Mouse (Mus musculus): ENCODE results near the gene Npas3. TPM values are rescaled to one million over a fixed set of nuclear protein-coding genes. Genes with fewer than 3 reads are reported as not detected.
A peak's percentile ranks its signal among the peaks of the same experiment; 100 is the strongest.

Gene Npas3
- total RNA-seq, 2 experiments from 2014 or later, result 0.22 TPM; not detected in 1

GRCm38 (mm10) chr12:53768392-53768791 lies 519.9 kb downstream of the Npas3 start:
- peak overlapping the region; percentile 62 for H3K4me3 ChIP-seq
- DNase-seq, result peak; percentile 62
- peak overlapping the region; percentile 57 for H3K27ac ChIP-seq
- intact Hi-C loops (cut with DNase I), result no loop called here
- TF ChIP-seq CTCF (IDR thresholded peaks at IDR 0.05), result no peak

GRCm38 (mm10) chr12:53771394-53771936 lies 523.0 kb downstream of the Npas3 start:
- intact Hi-C loops (cut with DNase I), result no loop called here
- no peak overlapping the region for H3K27ac ChIP-seq
- no peak for TF ChIP-seq CTCF (IDR thresholded peaks at IDR 0.05)
- no peak overlapping the region for H3K4me3 ChIP-seq
- DNase-seq, result no peak

- DNase-seq, result no peak
- TF ChIP-seq CTCF (IDR thresholded peaks at IDR 0.05), result no peak
- Histone ChIP-seq H3K4me3 (no peak overlapping the region), H3K27ac (no peak overlapping the region)
- intact Hi-C loops (cut with DNase I), result no loop called here
These were observed 533.5 kb downstream of the Npas3 start for GRCm38 (mm10) chr12:53781850-53782552.

- TF ChIP-seq CTCF (IDR thresholded peaks at IDR 0.05), result no peak
- intact Hi-C loops (cut with DNase I), result no loop called here
- no peak for DNase-seq
- no peak overlapping the region for H3K4me3 ChIP-seq
- no peak overlapping the region for H3K27ac ChIP-seq
These were observed 541.0 kb downstream of the Npas3 start for GRCm38 (mm10) chr12:53789501-53789900.

- TF ChIP-seq CTCF (IDR thresholded peaks at IDR 0.05), result no peak
- Histone ChIP-seq H3K4me3 (no peak overlapping the region), H3K27ac (no peak overlapping the region)
- DNase-seq, result no peak
- intact Hi-C loops (cut with DNase I), result no loop called here
These were observed 546.4 kb downstream of the Npas3 start for GRCm38 (mm10) chr12:53794718-53795400.

- DNase-seq, result no peak
- intact Hi-C loops (cut with DNase I), result no loop called here
These were observed 553.4 kb downstream of the Npas3 start for GRCm38 (mm10) chr12:53801831-53802230.

GRCm38 (mm10) chr12:53802381-53802780 lies 553.9 kb downstream of the Npas3 start:
- intact Hi-C loops (cut with DNase I), result no loop called here
- TF ChIP-seq CTCF (IDR thresholded peaks at IDR 0.05), result no peak
- DNase-seq, result no peak
- Histone ChIP-seq H3K4me3 (no peak overlapping the region), H3K27ac (no peak overlapping the region)

More at GRCm38 (mm10) chr12:53801831-53802230, 553.4 kb downstream of the Npas3 start:
- Histone ChIP-seq H3K27ac (no peak overlapping the region), H3K4me3 (no peak overlapping the region)
- no peak for TF ChIP-seq CTCF (IDR thresholded peaks at IDR 0.05)

GRCm38 (mm10) chr12:53810081-53810480 lies 561.6 kb downstream of the Npas3 start:
- intact Hi-C loops (cut with DNase I), result no loop called here
- H3K4me3 ChIP-seq, result no peak overlapping the region
- no peak for DNase-seq
- H3K27ac ChIP-seq, result no peak overlapping the region
- no peak for TF ChIP-seq CTCF (IDR thresholded peaks at IDR 0.05)

- intact Hi-C loops (cut with DNase I), result no loop called here
- no peak for DNase-seq
- H3K4me3 ChIP-seq, result no peak overlapping the region
- H3K27ac ChIP-seq, result no peak overlapping the region
- TF ChIP-seq CTCF (IDR thresholded peaks at IDR 0.05), result no peak
These were observed 565.8 kb downstream of the Npas3 start for GRCm38 (mm10) chr12:53814291-53814690.

GRCm38 (mm10) chr12:53819982-53820381 lies 571.5 kb downstream of the Npas3 start:
- no peak for TF ChIP-seq CTCF (IDR thresholded peaks at IDR 0.05)
- H3K4me3 ChIP-seq, result no peak overlapping the region
- intact Hi-C loops (cut with DNase I), result no loop called here
- no peak overlapping the region for H3K27ac ChIP-seq
- no peak for DNase-seq

GRCm38 (mm10) chr12:53822881-53823280 lies 574.4 kb downstream of the Npas3 start:
- DNase-seq, result no peak
- intact Hi-C loops (cut with DNase I), result no loop called here
- no peak for TF ChIP-seq CTCF (IDR thresholded peaks at IDR 0.05)

GRCm38 (mm10) chr12:53825251-53825650 lies 576.8 kb downstream of the Npas3 start:
- H3K27ac ChIP-seq, result no peak overlapping the region
- no peak overlapping the region for H3K4me3 ChIP-seq
- intact Hi-C loops (cut with DNase I), result no loop called here
- DNase-seq, result no peak
- no peak for TF ChIP-seq CTCF (IDR thresholded peaks at IDR 0.05)

More at GRCm38 (mm10) chr12:53822881-53823280, 574.4 kb downstream of the Npas3 start:
- H3K27ac ChIP-seq, result no peak overlapping the region
- no peak overlapping the region for H3K4me3 ChIP-seq

- TF ChIP-seq CTCF (IDR thresholded peaks at IDR 0.05), result no peak
- Histone ChIP-seq H3K27ac (no peak overlapping the region), H3K4me3 (no peak overlapping the region)
- no peak for DNase-seq
- intact Hi-C loops (cut with DNase I), result no loop called here
These were observed 577.6 kb downstream of the Npas3 start for GRCm38 (mm10) chr12:53825898-53826605.
